Mouse (Mus musculus) C2C12 (cell line): ENCODE data around the gene Hist1h4h. TPM values are rescaled to one million over a fixed set of nuclear protein-coding genes. Genes with fewer than 3 reads are reported as not detected.
"Not testable (repeated sequence)": the region's sequence is repeated elsewhere in the genome, so short reads cannot be mapped to it uniquely, and the experiment has no call there.

Experiments used
- H3K27me3 ChIP-seq: one replicate; pipeline ENCODE4 v1.6.1; 2011; ENCODE audit not compliant: control insufficient read depth, insufficient read depth, insufficient read length
- H3K36me3 ChIP-seq: one replicate; pipeline ENCODE4 v1.6.1; 2011; ENCODE audit not compliant: control insufficient read depth, insufficient read depth
- H3K4me3 ChIP-seq: one replicate; pipeline ENCODE4 v1.5.1; 2011; ENCODE audit warnings: mild to moderate bottlenecking, control low read depth; ENCODE audit not compliant: poor library complexity, insufficient read depth, severe bottlenecking
- H3K79me2 ChIP-seq: one replicate; pipeline ENCODE4 v1.6.1; 2011; ENCODE audit not compliant: control insufficient read depth, insufficient read depth
- H3K79me3 ChIP-seq: one replicate; pipeline ENCODE4 v1.6.1; 2011; ENCODE audit warnings: low read depth, control low read depth
- H3ac ChIP-seq: one replicate; pipeline ENCODE3; 2011; ENCODE audit warnings: low read depth; ENCODE audit not compliant: control insufficient read depth, insufficient read length
- CEBPB ChIP-seq: IDR thresholded peaks from one replicate; pipeline ENCODE4 v1.6.1; 2011; ENCODE audit warnings: low read depth, mild to moderate bottlenecking, control low read depth, moderate library complexity
- CTCF ChIP-seq: IDR thresholded peaks from one replicate; pipeline ENCODE4 v1.5.1; 2011; ENCODE audit not compliant: control insufficient read depth, insufficient read depth, insufficient read length
- FOSL1 ChIP-seq: IDR thresholded peaks from one replicate; pipeline ENCODE4 v1.8.0; 2011; ENCODE audit warnings: mild to moderate bottlenecking, low read length; ENCODE audit not compliant: poor library complexity, insufficient read depth, severe bottlenecking
- MAX ChIP-seq: IDR thresholded peaks from one replicate; pipeline ENCODE4 v1.6.1; 2011; ENCODE audit warnings: mild to moderate bottlenecking, control low read depth
- MYOD1 ChIP-seq: IDR thresholded peaks from one replicate; pipeline ENCODE4 v1.6.1; 2011; ENCODE audit warnings: low read depth; ENCODE audit not compliant: control insufficient read depth, insufficient read length
- MYOG ChIP-seq: IDR thresholded peaks from one replicate; pipeline ENCODE4 v1.6.1; 2011; ENCODE audit not compliant: control insufficient read depth, insufficient read length; ENCODE audit errors: extremely low read depth
- USF1 ChIP-seq: IDR thresholded peaks from one replicate; pipeline ENCODE4 v1.6.1; 2011; ENCODE audit warnings: low read depth, mild to moderate bottlenecking, control low read depth, moderate library complexity
- polyA plus RNA-seq: library from polyadenylated mRNA; unstranded; fragments of >200 nt; fragmentation: generic; extraction: Trizol; gene quantifications from one replicate; pipeline ENCODE4 v1.2.1, GENCODE M21; 2012; ENCODE audit warnings: missing spikeins

The Hist1h4h gene
- polyA plus RNA-seq, 1 experiment, result 6.9 TPM

GRCm38 (mm10) chr13:23529480-23530165, 1.2 kb upstream of the Hist1h4h start:
- no peaks in the 10 kb centered on the region for H3K27me3 ChIP-seq
- no peaks in the 10 kb centered on the region for H3K36me3 ChIP-seq
- H3K79me3 ChIP-seq, result no peaks in the 10 kb centered on the region
- TF ChIP-seq MYOG, result no peak
- TF ChIP-seq CTCF, result no peak
- TF ChIP-seq FOSL1, result no peak
- no peak for TF ChIP-seq CEBPB
- no peak for TF ChIP-seq MAX
- TF ChIP-seq USF1, result no peak
- TF ChIP-seq MYOD1, result no peak
- no peak overlapping the region for H3K4me3 ChIP-seq
- H3ac ChIP-seq, result no peak overlapping the region
- H3K79me2 ChIP-seq, result no peaks in the 10 kb centered on the region

GRCm38 (mm10) chr13:23530181-23530900, 509 bp upstream of the Hist1h4h start:
- H3ac ChIP-seq, result peak overlapping the region; percentile 36
- no peaks in the 10 kb centered on the region for H3K36me3 ChIP-seq
- no peaks in the 10 kb centered on the region for H3K27me3 ChIP-seq
- H3K4me3 ChIP-seq, result peak overlapping the region; percentile 25
- H3K79me3 ChIP-seq, result no peaks in the 10 kb centered on the region
- TF ChIP-seq FOSL1, result no peak
- TF ChIP-seq CEBPB, result no peak
- TF ChIP-seq MAX, result no peak
- no peak for TF ChIP-seq MYOD1
- TF ChIP-seq CTCF, result no peak
- TF ChIP-seq MYOG, result no peak
- TF ChIP-seq USF1, result no peak
- H3K79me2 ChIP-seq, result no peaks in the 10 kb centered on the region

- Histone ChIP-seq H3K36me3 (no peaks in the 10 kb centered on the region), H3ac (peak overlapping the region; percentile 70), H3K4me3 (peak overlapping the region; percentile 25), H3K79me2 (peaks cover 17% of the 10 kb centered on the region), H3K27me3 (no peaks in the 10 kb centered on the region), H3K79me3 (no peaks in the 10 kb centered on the region)
- TF ChIP-seq MAX (no peak), USF1 (no peak), MYOD1 (no peak), FOSL1 (no peak), CTCF (no peak), CEBPB (no peak)
These were observed 1.6 kb downstream of the Hist1h4h start for GRCm38 (mm10) chr13:23532262-23533075.

- not testable (repeated sequence) for H3K79me3 ChIP-seq, H3K27me3 ChIP-seq, H3K36me3 ChIP-seq
- peak within 1 kb of the TSS; percentile 35 for H3K4me3 ChIP-seq
- H3K79me2 ChIP-seq, result peaks cover 22% of the 10 kb centered on the region
- peak within 1 kb of the TSS; percentile 81 for H3ac ChIP-seq
These were observed 2.9 kb downstream of the Hist1h4h start, which contains the start of gene Hist1h2af for GRCm38 (mm10) chr13:23533560-23534367. Gene Hist1h2af (plus strand): TSS chr13:23533906.

GRCm38 (mm10) chr13:23534368-23535131, 3.7 kb downstream of the Hist1h4h start:
- TF ChIP-seq MYOD1 (no peak), USF1 (no peak), CEBPB (peak; percentile 8), FOSL1 (no peak), MAX (no peak)
- H3K36me3 ChIP-seq, result no peaks in the 10 kb centered on the region
- peaks cover 22% of the 10 kb centered on the region for H3K79me2 ChIP-seq
- peak overlapping the region; percentile 35 for H3K4me3 ChIP-seq
- no peaks in the 10 kb centered on the region for H3K27me3 ChIP-seq
- no peaks in the 10 kb centered on the region for H3K79me3 ChIP-seq
- peak overlapping the region; percentile 81 for H3ac ChIP-seq
